Mouse (Mus musculus) kidney, postnatal 25 days (tissue): ENCODE results near the gene Prg3.
A peak's percentile ranks its signal among the peaks of the same experiment; 100 is the strongest.

Experiments used
- DNase-seq, 2 experiments: peaks; one replicate each; pipeline ENCODE4 v3.0.0; 2021; ENCODE audit warnings: mixed read lengths in 2 of 2

Prg3 gene

DNA sequence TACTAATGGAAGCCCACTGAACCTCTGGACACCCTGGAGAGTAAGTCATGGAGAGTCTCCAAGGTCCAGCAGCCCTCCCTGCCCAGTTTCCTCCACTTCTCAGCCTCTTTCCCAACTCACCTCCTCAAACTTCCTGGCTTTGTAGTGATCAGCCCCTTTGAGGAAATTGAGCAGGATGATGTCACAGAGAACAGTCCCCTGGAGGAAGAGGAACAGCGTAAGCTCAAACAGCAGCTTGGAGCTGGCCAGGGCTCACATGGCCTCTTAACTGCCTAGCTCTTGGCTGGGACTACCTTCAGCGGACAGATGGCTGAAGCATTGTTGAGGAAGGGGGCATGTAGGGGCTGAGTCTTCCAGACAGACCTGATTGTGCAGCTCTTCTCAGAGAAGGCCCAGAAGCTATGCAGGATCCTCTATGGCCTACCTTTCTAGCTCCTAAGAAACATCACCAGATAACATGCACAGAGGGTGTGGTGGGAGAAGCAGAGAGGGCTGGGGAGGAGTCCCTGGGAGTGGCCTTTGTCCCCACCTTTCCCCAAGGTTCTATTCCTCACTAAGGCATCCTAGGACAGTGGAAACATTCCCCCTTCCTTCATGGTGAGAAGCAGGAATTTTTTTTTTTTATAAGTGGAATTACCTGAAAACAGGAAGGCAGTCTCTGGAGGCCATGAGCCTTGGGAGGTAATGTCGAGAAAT lies 11.6 kb downstream of the Prg3 start:
- DNase-seq, result peak in 1 of 2 experiments; percentile 2

DNA sequence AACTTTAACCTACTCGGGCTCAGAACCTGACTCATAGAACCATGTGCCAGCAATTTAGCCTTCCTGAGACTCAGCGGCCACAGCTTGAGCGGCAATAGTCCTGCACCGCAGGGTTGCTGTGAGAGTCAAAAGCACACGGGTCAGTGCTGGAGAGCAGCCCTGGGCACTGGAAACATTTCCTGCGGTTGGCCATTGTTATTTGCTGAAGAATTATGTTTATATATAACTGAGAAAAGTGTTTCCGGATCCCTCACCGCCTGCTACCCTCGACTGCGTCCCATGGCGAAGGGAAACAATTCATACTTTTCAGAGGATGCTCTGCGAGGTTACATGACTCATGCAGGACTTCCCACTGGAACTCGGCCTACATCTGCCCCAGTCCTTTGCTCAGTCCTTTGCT lies 13.5 kb downstream of the Prg3 start:
- peak; percentile 20 to 57 for DNase-seq

DNA sequence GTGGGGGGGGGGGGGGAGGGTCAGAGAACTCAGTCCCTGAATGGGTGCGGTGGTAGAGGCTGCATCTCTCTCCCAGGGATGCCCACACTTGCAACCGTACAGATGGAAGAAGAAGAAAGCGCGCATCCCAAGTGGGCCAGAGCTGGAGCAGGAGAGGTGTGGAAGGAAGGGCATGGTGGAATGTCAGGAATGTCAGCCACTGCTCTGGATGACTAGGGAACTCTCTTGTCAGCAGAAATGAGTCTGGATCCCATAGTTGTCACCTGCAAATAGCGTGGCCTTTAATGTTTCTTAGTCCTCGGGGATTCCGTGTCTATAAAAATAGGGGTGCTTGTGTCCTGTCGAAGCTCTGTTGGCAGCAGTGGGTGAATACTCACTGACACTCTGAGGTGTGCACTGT lies 14.6 kb downstream of the Prg3 start:
- DNase-seq, result no peak

DNA sequence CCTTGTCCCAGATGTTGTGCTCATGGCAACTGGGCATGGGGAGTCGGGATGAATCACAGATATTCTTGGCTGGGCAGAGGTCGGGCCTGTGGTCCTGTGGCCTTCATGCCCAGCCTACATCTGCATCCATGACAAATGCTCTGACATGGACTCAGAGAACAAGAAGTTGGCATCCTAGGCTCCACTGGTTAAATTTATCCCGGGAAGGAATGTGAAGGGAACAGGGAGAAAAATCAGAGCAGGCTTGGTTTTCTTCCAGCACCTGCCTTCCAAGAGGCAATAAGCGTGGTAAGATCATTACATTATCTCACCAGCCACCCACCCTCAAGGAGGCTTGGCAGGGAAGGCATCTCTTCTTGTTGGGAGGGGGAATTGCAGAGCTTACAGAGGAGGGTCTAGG lies 16.3 kb downstream of the Prg3 start:
- no peak for DNase-seq

DNA sequence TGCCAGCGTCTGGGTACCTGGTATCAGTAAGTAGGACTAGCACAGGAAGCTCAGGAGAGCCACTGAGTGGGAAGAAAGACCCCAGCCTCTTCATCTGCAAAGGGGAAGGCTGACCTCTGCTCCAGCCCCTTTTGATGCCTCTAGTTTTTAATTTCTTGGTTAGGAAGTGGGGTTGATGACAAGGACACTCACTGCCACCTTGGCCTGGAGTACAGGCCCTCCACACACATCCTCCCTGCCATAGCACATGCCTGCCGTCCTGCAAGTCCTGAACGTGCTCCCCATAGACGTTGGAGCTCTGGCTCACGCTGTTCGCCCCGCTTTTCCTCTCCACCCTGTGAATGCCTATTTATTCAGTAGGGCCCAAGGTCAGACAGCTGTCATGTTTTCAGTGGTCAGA lies 18.6 kb downstream of the Prg3 start:
- no peak for DNase-seq

DNA sequence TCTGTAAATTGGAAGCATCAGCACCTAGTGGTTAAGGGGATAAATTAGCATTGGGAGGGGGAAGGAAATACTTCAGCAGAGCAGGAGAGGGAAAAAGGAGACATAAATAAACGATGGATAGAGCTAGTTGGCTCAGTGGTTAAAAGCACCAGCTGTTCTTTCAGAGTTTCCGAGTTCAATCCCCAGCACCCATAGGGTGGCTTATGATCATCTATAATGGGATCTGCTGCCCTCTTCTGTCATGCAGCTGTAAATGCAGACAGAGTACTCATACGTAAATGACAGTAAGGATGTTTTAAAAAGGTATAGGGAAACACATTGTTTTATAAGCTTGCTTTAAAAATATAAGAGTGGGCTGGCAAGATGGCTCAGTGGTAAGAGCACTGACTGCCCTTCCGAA lies 19.7 kb downstream of the Prg3 start:
- DNase-seq, result peak in 1 of 2 experiments; percentile 42

DNA sequence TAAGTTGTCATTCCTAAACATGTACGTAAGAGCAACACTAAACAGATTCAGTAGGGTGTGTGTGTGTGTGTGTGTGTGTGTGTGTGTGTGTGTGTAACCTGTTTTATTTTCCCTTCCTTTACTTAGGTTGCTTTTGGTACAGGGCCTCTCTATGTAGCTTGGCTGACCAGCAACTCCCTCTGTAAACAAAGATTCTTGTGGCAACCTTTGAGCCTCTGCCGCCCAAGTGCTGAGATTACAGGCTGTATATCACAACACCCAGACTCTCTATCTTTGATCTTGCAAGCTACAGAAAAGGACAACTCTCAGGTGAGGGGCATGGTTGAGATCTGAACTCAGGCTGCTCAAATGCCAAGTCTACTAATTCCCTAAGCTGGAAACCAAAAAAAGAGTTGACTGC lies 21.2 kb downstream of the Prg3 start:
- DNase-seq, result no peak

DNA sequence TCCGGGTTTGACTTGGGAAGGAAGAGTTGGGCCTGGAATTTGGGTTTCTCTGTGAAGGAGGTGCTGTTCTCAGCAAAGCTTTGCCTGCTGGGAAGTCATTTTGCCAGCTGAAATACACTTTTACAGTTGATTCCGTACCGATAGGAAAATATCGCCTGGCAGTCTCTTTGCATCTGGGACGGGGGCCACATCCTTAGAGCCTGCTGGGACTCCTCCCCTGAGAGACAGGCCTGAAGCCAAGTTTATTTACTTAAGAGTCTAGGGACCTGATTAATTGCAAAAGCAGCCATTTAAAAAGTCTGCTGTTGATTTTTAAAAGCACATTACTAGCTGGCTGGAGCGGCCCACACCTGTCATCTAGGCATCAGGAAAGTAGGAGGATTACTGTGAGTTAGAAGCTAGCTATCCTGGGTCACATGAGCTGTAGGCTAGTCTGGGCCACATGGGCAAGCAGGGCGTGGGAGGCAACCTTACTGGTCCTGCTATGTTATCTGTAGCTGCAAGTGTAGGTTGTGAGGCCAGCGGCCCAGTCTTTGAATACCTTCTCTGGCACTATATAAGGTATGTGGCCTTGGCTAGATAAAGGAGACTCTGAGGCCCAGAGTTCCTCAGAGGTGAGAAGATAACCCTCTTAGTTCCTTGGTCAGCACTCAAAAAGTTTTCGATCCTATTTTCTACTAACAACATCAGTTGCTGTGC lies 24.0 kb downstream of the Prg3 start:
- DNase-seq, result no peak

DNA sequence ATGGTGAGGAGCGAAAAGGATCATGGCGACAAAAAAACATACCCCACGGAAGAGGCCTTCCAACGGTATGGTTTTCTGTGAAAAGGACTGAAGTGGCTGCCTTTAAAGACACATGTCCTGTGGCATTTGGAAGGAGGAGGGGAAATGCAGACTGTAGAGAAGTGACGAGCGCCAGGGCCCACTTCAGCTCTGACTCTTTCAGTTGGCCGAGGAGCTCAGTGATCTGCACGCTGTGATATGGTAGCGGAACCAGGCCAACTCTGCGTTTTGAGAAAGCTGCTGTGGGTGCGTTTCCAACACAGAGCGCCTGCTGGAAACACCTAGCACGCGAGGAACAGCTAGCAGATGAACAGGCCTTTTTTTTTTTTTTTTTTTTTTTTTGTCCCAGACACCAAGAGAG lies 24.7 kb downstream of the Prg3 start:
- no peak for DNase-seq

DNA sequence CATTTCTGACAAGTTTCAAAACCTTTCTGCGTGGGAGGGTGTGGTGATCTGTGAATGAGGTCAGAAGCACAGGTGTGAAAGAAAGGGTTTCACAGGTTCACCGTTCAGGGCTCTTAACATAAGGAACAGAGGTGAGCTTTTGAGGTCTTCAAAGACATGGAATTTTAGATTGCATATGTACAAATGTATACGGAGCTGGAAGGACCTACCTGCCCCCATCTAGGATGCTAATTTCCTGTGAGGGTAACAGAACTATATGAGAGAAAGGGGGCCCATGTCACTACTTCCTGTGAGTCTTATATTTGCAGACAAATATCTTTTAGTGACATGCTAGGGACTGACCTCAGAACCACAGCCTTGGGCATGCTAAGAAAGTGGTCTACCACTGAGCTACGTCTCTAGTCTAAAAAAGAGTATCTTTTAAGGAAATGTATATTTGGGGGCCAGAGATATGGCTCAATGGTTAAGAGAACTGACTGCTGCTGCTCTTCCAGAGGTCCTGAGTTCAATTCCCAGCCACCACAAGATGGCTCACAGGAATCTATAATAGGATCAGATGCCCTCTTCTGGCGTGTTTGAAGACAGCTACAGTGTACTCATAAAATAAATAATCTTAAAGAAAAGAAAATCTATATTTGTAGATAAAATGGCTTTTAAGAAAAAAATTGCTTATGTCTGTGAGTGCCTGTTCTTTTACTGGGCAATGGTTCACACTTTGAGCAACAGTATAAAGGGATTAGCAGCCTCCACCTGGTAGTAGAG lies 26.0 kb downstream of the Prg3 start:
- DNase-seq, result no peak

DNA sequence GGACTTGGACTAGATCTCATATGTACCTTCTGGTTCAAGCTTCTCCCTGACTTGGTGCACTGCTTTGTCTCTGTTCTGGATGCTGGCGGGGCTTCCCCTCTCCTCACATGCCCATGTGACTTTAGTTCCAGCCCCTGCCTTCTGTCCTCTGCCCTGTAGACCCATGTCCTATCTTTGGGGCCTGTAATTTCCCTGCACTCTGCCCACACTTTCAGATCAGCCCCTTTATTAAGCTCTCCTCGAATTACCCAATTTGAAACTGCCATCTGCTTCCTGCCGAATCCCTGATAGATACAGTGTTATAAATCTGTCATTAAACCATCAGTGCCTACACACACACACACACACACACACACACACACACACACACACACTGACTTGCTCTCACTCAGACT lies 26.6 kb downstream of the Prg3 start:
- no peak for DNase-seq

DNA sequence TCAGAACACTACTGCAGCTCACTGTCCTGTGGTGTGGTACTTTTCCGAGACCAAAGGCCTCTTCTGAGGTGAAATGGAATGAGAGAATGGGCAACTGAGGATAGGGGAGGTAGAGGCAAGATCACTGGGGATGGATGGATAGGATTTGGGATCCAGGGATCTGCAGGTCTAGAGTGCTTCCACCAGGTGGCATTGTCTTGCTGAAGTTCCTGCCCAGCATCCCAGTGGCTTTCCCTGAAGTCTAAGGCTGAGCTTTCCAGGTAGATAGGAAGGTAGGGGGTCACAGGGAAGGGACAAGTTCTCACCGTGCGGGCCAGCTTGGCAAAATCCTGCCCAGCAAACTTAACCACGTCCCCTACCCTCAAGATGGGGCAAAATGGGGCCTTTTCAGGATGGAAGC lies 34.0 kb downstream of the Prg3 start:
- peak in 1 of 2 experiments; percentile 48 for DNase-seq

DNA sequence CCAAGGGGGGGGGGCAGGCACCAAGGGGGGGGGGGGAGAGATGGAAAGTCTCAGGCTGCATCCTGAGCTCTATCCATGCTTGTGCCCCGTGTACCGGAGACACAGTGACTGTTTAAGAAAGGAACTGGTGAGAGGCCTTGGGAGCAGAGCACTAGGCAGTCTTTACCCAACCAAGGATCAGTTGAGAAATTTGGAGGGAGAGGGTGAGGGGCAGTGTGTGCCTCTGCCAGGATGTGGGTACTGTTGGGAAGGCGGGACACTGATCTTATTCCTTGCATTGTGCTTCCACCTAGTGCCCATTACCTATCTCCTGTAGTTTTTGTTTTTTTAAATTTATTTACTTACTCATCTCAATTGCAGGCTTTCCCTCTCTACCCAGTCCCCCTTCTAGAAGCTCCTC lies 38.2 kb downstream of the Prg3 start:
- no peak for DNase-seq

DNA sequence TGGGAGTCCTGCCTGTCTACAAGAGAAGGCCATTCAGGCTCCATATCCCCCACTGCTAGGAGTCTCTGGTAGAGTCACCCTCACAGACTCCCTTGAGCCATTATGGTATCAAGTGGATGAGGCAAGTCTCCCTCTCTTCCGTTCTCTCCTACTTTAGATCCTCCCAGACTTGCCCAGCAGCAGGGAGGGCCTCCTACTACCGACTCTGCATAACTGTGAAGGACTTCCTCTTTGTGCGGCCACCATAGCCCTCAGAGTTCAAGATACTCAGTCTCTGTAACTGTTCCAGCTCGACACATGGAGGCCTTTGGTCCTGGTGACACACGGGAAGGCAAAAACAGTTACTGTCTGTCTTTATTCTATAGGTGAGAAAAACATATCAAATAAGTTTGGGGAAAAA lies 39.3 kb downstream of the Prg3 start:
- DNase-seq, result no peak

DNA sequence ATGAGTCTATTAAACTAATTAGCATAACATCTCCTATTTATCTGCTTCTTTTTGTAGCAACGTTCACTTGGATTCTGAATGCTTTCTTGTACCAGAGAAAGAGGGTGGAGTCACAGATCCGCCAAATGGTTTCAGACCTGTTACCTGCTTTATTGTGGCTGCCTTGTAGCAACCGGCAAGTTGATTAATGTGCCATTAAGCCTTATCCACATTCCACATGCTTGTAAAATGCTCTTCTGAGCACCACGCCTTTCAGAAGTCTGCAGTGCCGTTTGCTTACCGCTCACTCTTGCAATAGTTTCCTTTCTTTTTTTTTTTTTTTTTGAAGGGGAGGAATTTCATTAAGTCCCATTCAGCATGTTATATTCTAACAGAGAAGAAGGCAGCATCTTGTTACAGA lies 41.9 kb downstream of the Prg3 start:
- DNase-seq, result no peak

DNA sequence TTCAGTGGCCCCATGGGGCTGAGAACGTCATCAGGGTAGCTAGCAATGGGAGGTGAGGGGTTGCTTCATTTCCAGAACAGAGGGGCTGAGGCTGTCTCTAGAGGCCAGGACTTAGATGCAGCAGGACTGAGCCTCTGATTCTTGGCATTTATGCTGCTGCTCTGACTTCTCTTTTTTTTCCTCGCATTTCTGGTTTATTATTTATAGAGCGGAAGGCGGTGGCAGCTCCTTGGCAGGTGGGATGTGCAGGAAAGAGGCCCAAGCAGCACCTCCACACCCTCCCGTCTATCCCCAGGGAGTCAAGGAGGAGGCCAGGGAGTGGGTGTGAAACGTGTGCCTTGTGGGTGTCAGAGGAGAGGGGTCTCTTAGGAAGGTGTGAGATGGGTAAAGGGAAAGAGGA lies 43.0 kb downstream of the Prg3 start:
- DNase-seq, result no peak

DNA sequence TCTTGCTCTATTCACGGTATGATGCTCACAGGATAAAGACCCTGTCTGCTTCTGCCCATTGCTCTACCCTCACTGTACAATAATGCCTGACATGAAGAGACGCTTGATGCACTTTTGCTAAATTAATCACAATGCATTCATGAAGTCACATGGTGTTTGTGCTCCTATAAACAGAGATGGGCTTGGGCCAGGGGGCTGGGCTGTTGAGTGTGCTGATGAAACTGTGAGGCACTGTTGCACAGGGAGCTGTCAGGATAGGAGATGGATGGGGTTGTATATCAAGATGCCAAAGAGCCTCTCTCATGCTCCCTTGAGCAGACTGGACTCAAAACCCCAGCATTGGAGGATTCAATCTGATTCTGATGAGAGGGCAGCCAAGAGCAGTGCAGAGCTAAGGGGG lies 45.1 kb downstream of the Prg3 start:
- no peak for DNase-seq

DNA sequence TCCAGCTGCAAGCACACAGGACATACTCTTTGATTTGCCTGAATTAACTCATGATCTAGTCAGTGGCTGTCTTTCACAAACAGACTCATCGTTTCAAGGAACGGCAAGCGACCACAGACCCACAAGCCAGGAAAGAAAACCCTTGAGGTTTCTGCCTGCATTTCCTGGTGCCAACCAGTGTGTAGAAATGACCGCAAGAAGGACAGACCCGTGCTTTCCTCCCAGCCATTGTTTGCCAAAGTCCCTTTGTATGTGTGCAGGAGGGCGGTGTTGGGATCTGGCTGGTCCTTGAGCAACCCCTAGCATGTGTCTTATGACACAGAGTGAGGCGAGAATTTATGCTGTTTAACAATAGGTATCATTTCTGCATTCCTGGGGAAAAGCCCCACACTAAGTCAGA lies 46.2 kb downstream of the Prg3 start:
- DNase-seq, result no peak

DNA sequence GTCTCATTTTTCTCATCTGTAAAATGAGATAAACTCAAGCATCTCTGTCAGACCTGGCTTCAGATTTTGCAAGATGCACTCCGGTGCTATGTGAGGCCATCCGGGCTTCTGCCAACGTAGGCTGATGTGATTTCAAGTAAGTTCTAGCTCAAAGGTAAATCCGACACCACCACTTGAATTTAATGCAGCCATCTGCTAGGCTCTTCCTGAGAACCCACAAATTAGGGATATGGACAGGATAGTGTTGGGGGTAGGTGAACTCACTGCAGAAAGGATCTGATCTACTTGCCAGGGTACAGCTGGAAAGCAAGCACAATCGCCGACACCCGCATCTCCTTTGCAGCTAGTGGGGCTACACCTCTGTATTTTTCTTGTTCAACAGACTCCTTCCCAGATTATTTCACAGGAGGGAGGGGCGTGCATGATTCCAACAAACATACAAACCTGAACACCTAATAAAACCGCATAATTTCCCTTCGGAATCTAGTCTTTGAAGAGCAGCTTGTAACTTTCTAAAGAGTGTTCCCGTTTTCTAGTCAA lies 48.6 kb downstream of the Prg3 start:
- no peak for DNase-seq

DNA sequence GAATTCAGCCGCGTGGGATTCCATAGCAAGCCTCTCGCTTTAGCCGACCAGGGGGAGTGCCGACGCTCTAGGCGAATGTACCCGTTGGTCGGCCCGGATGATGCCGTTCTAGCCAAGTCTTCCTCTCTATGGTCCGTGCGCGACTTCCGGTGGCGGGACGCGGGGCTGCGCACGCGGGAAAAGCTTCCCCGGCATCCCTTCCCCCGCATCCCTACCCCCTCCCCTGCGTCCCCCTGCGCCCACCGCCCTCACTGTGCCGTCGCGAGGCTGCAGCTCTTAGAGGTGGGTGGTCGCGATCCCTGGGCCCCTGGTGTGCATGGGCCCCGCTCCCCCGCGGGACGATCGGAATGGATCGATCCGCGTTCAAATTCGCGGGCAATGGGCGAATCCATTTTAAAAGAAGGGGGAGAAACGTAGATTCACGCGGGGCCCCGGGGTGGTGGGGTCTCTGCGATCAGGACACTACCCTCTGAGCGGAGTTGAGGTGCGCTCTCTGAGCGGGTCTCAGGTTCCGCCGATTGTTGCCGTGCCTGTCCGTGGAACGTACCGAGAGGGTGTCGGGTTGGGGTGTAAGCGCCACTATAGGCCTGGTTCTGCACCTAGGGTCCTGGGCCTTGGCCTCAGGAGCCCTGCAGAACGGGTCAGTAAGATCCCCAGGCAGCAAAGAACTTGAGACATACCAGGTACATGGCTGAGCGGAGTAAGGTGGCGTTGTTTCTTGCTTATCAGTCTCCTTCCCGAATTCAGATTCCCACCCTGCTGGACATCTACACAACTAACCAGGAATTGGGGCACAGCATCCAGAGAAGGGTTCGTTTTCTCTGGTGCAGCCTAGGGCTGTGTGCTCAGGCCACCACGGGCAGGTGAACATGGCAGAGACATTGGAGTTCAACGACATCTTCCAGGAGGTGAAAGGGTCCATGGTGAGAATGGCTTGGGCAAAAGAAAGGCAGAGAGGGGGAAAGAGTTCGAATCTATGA lies 49.3 kb downstream of the Prg3 start, which contains the start of the genes Ssrp1 and P2rx3:
Gene Ssrp1 (plus strand): TSS at position 188 of the 980 bp plus-strand sequence.
Gene P2rx3 (minus strand): TSS at position 416 of the 980 bp plus-strand sequence.
- DNase-seq, result peak; percentile 91 to 95

DNA sequence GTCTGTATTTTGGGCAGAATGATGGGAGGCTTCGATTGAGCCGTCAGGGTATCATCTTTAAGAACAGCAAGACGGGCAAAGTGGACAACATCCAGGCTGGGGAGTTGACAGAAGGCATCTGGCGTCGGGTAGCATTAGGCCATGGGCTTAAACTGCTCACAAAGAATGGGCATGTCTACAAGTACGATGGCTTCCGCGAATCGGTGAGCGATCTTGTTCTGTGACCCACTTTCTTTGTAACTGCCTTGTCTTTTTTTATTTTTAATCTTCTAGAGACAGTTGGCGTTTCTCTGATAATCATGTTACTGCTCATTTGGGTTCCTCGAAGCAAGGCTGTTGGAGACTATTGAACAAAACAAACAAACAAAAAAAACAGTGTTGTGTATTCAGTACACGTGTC lies 50.3 kb downstream of the Prg3 start:
- no peak for DNase-seq
